Mouse (Mus musculus): ENCODE measurements around the gene Rsbn1l.
A peak's percentile ranks its signal among the peaks of the same experiment; 100 is the strongest.

Gene Rsbn1l

GRCm38 (mm10) chr5:20855066-20855465 lies 101.1 kb downstream of the Rsbn1l start:
- Histone ChIP-seq H3K36me3 (ENCODE audit: control insufficient read depth, insufficient read depth, low read length, poor library complexity, severe bottlenecking) (no peaks in the 10 kb centered on the region; the same call in 1 of the 2 replicates), H3K27me3 (ENCODE audit: control insufficient read depth, insufficient read depth, low read length, poor library complexity, severe bottlenecking) (no peaks in the 10 kb centered on the region)
- peak; percentile 76 for DNase-seq (ENCODE audit: low read depth, low spot score)

GRCm38 (mm10) chr5:20847010-20847409 lies 109.2 kb downstream of the Rsbn1l start:
- H3K27me3 ChIP-seq (ENCODE audit: control insufficient read depth, insufficient read depth, low read length, poor library complexity, severe bottlenecking): no peaks in the 10 kb centered on the region
- no peaks in the 10 kb centered on the region for H3K36me3 ChIP-seq (ENCODE audit: control insufficient read depth, insufficient read depth, low read length, poor library complexity, severe bottlenecking)
- DNase-seq (ENCODE audit: low read depth, low spot score): peak; percentile 34

- Histone ChIP-seq H3K36me3 (ENCODE audit: control insufficient read depth, insufficient read depth, low read length, poor library complexity, severe bottlenecking) (no peaks in the 10 kb centered on the region), H3K27me3 (ENCODE audit: control insufficient read depth, insufficient read depth, low read length, poor library complexity, severe bottlenecking) (no peaks in the 10 kb centered on the region)
- DNase-seq (ENCODE audit: low read depth, low spot score): no peak
Observed at GRCm38 (mm10) chr5:20843816-20844215, 112.4 kb downstream of the Rsbn1l start.

DNA sequence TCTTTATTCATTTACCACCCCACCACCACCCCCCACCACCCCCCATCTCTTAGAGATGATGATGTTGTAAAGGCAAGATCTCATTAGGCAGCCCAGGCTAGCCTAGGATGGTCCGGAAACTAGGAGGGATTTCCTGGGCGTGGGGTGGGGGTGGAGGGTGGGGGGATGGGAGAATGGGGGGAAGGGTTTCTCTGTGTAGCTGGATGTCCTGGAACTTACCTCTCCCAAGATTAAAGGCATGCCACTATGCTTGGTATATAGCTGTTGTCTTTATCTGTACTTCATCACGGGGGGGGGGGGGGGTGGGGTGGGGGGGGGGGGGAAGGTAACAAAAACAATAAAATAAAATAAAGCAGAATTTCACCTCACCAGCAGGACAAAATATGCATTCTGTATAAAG lies 112.8 kb downstream of the Rsbn1l start:
- H3K36me3 ChIP-seq (ENCODE audit: control insufficient read depth, insufficient read depth, low read length, poor library complexity, severe bottlenecking): no peaks in the 10 kb centered on the region
- DNase-seq (ENCODE audit: low read depth, low spot score): no peak
- H3K27me3 ChIP-seq (ENCODE audit: control insufficient read depth, insufficient read depth, low read length, poor library complexity, severe bottlenecking): no peaks in the 10 kb centered on the region

Data from splenic B cell, adult 2 months (primary cell).